Mouse (Mus musculus) cortical plate, adult 2 months (tissue): ENCODE measurements around the gene Lipc.

Source experiments
- CTCF ChIP-seq: fragments of 200-500 bp; IDR thresholded peaks from 2 replicates; pipeline ENCODE4 v1.5.1; 2011; ENCODE audit warnings: mild to moderate bottlenecking, control low read depth, low read length; ENCODE audit not compliant: insufficient read depth; ENCODE audit errors: extremely low read depth
- POLR2A ChIP-seq: fragments of 200-500 bp; IDR thresholded peaks from 2 replicates; pipeline ENCODE4 v1.6.1; 2011; ENCODE audit warnings: mild to moderate bottlenecking, low read length, control low read depth; ENCODE audit not compliant: insufficient read depth; ENCODE audit errors: extremely low read depth

DNA sequence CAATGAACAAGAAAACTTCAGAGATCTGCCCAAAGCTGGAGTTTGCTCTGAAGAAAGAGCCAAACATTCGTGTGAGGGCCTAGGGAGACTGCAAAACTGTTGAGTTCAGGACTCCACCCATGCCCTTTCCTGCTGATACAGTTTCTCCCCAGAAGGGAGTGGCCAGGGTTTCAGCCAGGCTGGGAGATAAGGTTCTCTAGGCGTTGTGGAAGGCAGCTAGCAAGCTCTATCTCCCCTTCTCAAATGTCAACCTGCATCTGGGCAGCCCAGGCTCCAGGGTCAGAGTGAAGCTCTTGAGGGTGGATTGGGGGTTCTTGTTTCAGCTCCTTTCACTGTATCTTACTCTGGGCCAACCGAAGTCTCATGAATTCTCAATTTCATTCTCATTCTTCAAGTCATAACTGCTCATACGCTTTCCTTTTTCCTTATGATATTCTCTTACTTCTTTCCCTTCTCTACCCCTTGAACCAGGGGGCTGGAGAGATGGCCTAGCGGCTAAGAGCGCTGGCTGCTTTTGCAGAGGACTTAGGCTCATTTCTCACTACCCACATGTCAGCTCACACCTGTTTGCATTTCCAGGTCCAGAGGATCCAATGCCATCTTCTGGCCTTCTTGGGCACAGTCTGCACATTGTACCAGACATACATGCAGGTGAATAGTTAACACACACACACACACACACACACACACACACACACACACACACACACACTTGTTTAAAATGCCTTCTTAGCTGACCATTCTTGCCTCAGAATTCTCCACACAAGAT, 25.0 kb downstream of the Lipc start:
- TF ChIP-seq POLR2A = no peak
- no peak for TF ChIP-seq CTCF
